8 mouse cellular contexts compared by ENCODE assay signal in the genomic region with DNA sequence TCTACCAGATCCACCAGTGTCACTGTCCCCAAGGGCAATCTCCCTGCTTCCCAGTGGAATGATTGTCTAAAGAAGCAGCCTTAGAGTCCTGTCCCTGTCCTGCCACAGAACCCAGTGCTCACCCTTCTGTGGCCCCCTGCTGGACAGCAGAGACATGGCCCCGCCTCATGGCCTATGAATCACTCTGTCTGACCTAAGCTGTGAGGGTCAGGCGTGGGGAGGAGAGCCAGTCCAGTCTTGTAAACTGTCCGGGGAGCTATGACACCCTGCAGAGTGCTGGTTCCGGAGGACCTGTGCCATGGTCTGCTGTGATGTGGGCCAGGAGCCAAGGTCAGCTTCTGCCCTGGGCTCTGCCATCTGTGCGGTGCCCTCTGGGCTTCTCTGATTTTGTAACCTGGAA.
A peak's percentile ranks its signal among the peaks of the same experiment; 100 is the strongest.
DNase-seq lines count a peak whose midpoint lies in the region; ATAC-seq and TF ChIP-seq lines count a peak whose summit lies in the region.

No protein-coding gene starts in this region.

- H3K27ac ChIP-seq in heart, adult 2 months, result peak overlapping the region; percentile 45; the same call in 1 of the 2 replicates
- no peak overlapping the region for H3K27ac ChIP-seq in kidney, embryonic 16.5 days (ENCODE audit: low read length)
- no peak overlapping the region for H3K27ac ChIP-seq in spleen, adult 2 months (ENCODE audit: insufficient read depth, low read length)

- peaks cover 7% of the 10 kb centered on the region for H3K4me1 ChIP-seq in heart, adult 2 months (ENCODE audit: control insufficient read depth, insufficient read depth, low read length)
- peaks cover 6% of the 10 kb centered on the region for H3K4me1 ChIP-seq in kidney, embryonic 16.5 days (ENCODE audit: insufficient read depth, low read length)
- no peaks in the 10 kb centered on the region for H3K4me1 ChIP-seq in spleen, adult 2 months (ENCODE audit: control insufficient read depth, insufficient read depth, insufficient read length)

- peak; percentile 83 for ATAC-seq in kidney, embryonic 16.5 days (ENCODE audit: low FRiP score, low TSS enrichment)

- no peaks in the 10 kb centered on the region for H3K79me2 ChIP-seq in C2C12 (ENCODE audit: control insufficient read depth, insufficient read depth)
- H3K79me2 ChIP-seq in heart, adult 2 months (replicated peaks; ENCODE audit: control insufficient read depth, insufficient read depth, low read length), result no peaks in the 10 kb centered on the region

- intact Hi-C loops in heart, adult 2 months (cut with DNase I), result loop anchor here (2.0 to 5.0 kb wide), 2 partner anchors 93 to 161 kb away; no protein-coding TSS in a partner anchor

- H3K4me2 ChIP-seq in kidney, embryonic 16.5 days (replicated peaks; ENCODE audit: low read depth, low read length), result no peak overlapping the region

- no peaks in the 10 kb centered on the region for H3K27me3 ChIP-seq in C2C12 (ENCODE audit: control insufficient read depth, insufficient read depth, insufficient read length)
- no peaks in the 10 kb centered on the region for H3K27me3 ChIP-seq in heart, adult 2 months (ENCODE audit: control insufficient read depth, insufficient read depth, low read length)
- H3K27me3 ChIP-seq in kidney, embryonic 16.5 days (ENCODE audit: insufficient read depth, low read length), result no peaks in the 10 kb centered on the region
- H3K27me3 ChIP-seq in spleen, adult 2 months (ENCODE audit: control insufficient read depth, insufficient read depth, low read length), result no peaks in the 10 kb centered on the region

- H3K9me3 ChIP-seq in kidney, embryonic 16.5 days (ENCODE audit: low read length), result no peaks in the 10 kb centered on the region

- no peak overlapping the region for H3ac ChIP-seq in C2C12 (ENCODE audit: control insufficient read depth, insufficient read length, low read depth)

- WGBS in heart, adult 2 months, result 25% methylated on average over 5 of the region's 5 CpGs
- 27% methylated on average over 5 of the region's 5 CpGs for WGBS in kidney, embryonic 16.5 days
- 48% methylated on average over 5 of the region's 5 CpGs for WGBS in spleen, adult 2 months

- peak; percentile 89 for TF ChIP-seq EP300 in heart, adult 2 months (IDR thresholded peaks at IDR 0.05; ENCODE audit: insufficient read depth, low read depth, low read length)

- no peaks in the 10 kb centered on the region for H3K79me3 ChIP-seq in C2C12 (ENCODE audit: low read depth)

- peak; percentile 69 for TF ChIP-seq POLR2A in heart, adult 2 months (IDR thresholded peaks at IDR 0.05; ENCODE audit: insufficient read depth, low read depth, low read length)
- no peak for TF ChIP-seq POLR2A in spleen, adult 2 months (IDR thresholded peaks at IDR 0.05; ENCODE audit: low read depth, low read length)

- peak; percentile 83 for DNase-seq in NIH3T3 (ENCODE audit: low read depth)
- peak; percentile 79 to 80 for DNase-seq in cerebellum, postnatal 10 days
- peak; percentile 84 to 85 for DNase-seq in heart, adult 2 months
- peak; percentile 94 for DNase-seq in lung, postnatal 10 days
- DNase-seq in spleen, adult 2 months (ENCODE audit: low read depth in 1 of 2, low spot score in 2 of 2), result peak in 1 of 2 experiments; percentile 24
- no peak for DNase-seq in right cerebral cortex, postnatal 36 days (ENCODE audit: low spot score in 2 of 2)

- H3K9ac ChIP-seq in heart, adult 2 months (ENCODE audit: low read depth, low read length), result peak overlapping the region; percentile 51
- no peak overlapping the region for H3K9ac ChIP-seq in kidney, embryonic 16.5 days (replicated peaks; ENCODE audit: low read length)

- peak; percentile 88 for TF ChIP-seq CTCF in C2C12 (IDR thresholded peaks at IDR 0.05; ENCODE audit: control insufficient read depth, insufficient read depth, insufficient read length)
- TF ChIP-seq CTCF in heart, adult 2 months (IDR thresholded peaks at IDR 0.05), result peak; percentile 96
- peak; percentile 70; the same call in 1 of the 2 replicates for TF ChIP-seq CTCF in spleen, adult 2 months (IDR thresholded peaks at IDR 0.05; ENCODE audit: extremely low read depth, insufficient read depth, insufficient read length, insufficient replicate concordance)

- no peaks in the 10 kb centered on the region for H3K36me3 ChIP-seq in C2C12 (ENCODE audit: control insufficient read depth, insufficient read depth)
- H3K36me3 ChIP-seq in heart, adult 2 months (ENCODE audit: control insufficient read depth, insufficient read depth, low read length), result no peaks in the 10 kb centered on the region
- H3K36me3 ChIP-seq in kidney, embryonic 16.5 days (ENCODE audit: insufficient read depth, low read length), result no peaks in the 10 kb centered on the region
- H3K36me3 ChIP-seq in spleen, adult 2 months (ENCODE audit: control insufficient read depth, insufficient read depth, low read length), result no peaks in the 10 kb centered on the region

- H3K4me3 ChIP-seq in C2C12 (ENCODE audit: insufficient read depth, poor library complexity, severe bottlenecking), result no peak overlapping the region
- H3K4me3 ChIP-seq in heart, adult 2 months, result no peak overlapping the region; the same call in 1 of the 2 replicates
- no peak overlapping the region for H3K4me3 ChIP-seq in kidney, embryonic 16.5 days (ENCODE audit: low read length)
- H3K4me3 ChIP-seq in spleen, adult 2 months (ENCODE audit: extremely low read depth, insufficient read depth, insufficient read length), result no peak overlapping the region

TF ChIP-seq in C2C12, 6 proteins besides CTCF, POLR2A, EP300 and RAD21:
- peak; percentile 34 for TF ChIP-seq FOSL1 (IDR thresholded peaks at IDR 0.05; ENCODE audit: insufficient read depth, low read length, poor library complexity, severe bottlenecking)
- TF ChIP-seq CEBPB (IDR thresholded peaks at IDR 0.05; ENCODE audit: low read depth), result no peak
- no peak for TF ChIP-seq MYOD1 (IDR thresholded peaks at IDR 0.05; ENCODE audit: control insufficient read depth, insufficient read length, low read depth)
- TF ChIP-seq USF1 (IDR thresholded peaks at IDR 0.05; ENCODE audit: low read depth), result no peak
- TF ChIP-seq MAX (IDR thresholded peaks at IDR 0.05), result peak; percentile 89
- TF ChIP-seq MYOG (IDR thresholded peaks at IDR 0.05; ENCODE audit: control insufficient read depth, extremely low read depth, insufficient read length), result no peak

Comparison
In these comparisons a context has a peak if more than half of its experiments do, and no peak if none do; other contexts are left out.
1. DNase-seq: peak in NIH3T3 (single experiment), cerebellum, postnatal 10 days (2 of 2), heart, adult 2 months (2 of 2) and lung, postnatal 10 days (single experiment); none in right cerebral cortex, postnatal 36 days (0 of 2).
2. Peak in every context shown above with its lines, with median percentiles within 50 percentile points of each other: CTCF ChIP-seq.